Mouse (Mus musculus) lung, adult 2 months (tissue): Measurements from ENCODE around the gene Ccdc162.

Experiments used
- CTCF ChIP-seq: fragments of 200-500 bp; IDR thresholded peaks from 2 replicates; pipeline ENCODE4 v1.5.1; 2011; ENCODE audit warnings: mild to moderate bottlenecking, low read length, control low read depth; ENCODE audit not compliant: insufficient read depth
- POLR2A ChIP-seq: fragments of 200-500 bp; IDR thresholded peaks from 2 replicates; pipeline ENCODE4 v1.6.1; 2011; ENCODE audit warnings: low read depth, mild to moderate bottlenecking, control low read depth, low read length, borderline replicate concordance; ENCODE audit errors: extremely low read depth

DNA sequence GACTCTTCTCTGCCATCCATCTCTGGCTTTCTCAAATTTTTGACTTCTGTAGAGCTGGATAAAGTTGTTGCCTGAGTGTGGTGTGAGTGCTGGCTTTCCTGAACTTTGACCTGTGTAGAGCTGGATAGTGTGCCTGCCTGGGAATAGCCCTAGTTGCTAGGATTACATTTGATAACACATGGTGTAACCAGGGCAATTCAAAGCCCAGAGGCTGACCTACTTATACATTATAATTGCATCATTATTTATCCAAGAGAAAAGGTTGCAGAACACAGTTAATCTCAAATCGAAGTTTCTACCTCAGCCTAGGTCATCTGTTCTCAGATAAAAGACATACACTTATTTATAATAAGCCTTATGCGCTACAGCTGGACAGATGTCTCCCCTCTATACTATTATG lies 127.8 kb downstream of the Ccdc162 start:
- TF ChIP-seq POLR2A: no peak
- TF ChIP-seq CTCF: no peak
